Mouse (Mus musculus): ENCODE results near the gene Tcf7l1. TPM values are rescaled to one million over a fixed set of nuclear protein-coding genes. Genes with fewer than 3 reads are reported as not detected.

The Tcf7l1 gene
- polyA plus RNA-seq, 1 experiment from 2014 or later, result 37.1 TPM

GRCm38 (mm10) chr6:72740596-72741421, 48.2 kb downstream of the Tcf7l1 start:
- H3K9me3 ChIP-seq, result no peaks in the 10 kb centered on the region
- no peak for DNase-seq (ENCODE audit: low spot score)
- no peak overlapping the region; the same call in 1 of the 2 replicates for H3K27ac ChIP-seq (replicated peaks)
- peaks cover 62% of the 10 kb centered on the region for H3K4me1 ChIP-seq
- no peak overlapping the region for H3K4me3 ChIP-seq
- no peaks in the 10 kb centered on the region for H3K27me3 ChIP-seq (replicated peaks; ENCODE audit: low read depth, poor library complexity, severe bottlenecking)
- WGBS, result 79% methylated on average over 20 of the region's 20 CpGs
- H3K36me3 ChIP-seq (replicated peaks), result peaks cover 50% of the 10 kb centered on the region

GRCm38 (mm10) chr6:72736872-72737271, 52.2 kb downstream of the Tcf7l1 start:
- 81% methylated on average over 11 of the region's 11 CpGs for WGBS
- Histone ChIP-seq H3K27me3 (replicated peaks; ENCODE audit: low read depth, poor library complexity, severe bottlenecking) (no peaks in the 10 kb centered on the region), H3K36me3 (replicated peaks) (peaks cover 56% of the 10 kb centered on the region), H3K9me3 (peaks cover 4% of the 10 kb centered on the region; the same call in 1 of the 2 replicates), H3K4me3 (no peak overlapping the region), H3K4me1 (peaks cover 59% of the 10 kb centered on the region), H3K27ac (replicated peaks) (0 out of 2 replicates have a peak overlapping the region, but pooled peaks have one; percentile 32)
- DNase-seq (ENCODE audit: low spot score), result no peak

GRCm38 (mm10) chr6:72735206-72735605, 53.8 kb downstream of the Tcf7l1 start:
- Histone ChIP-seq H3K27me3 (replicated peaks; ENCODE audit: low read depth, poor library complexity, severe bottlenecking) (no peaks in the 10 kb centered on the region), H3K9me3 (peaks cover 4% of the 10 kb centered on the region; the same call in 1 of the 2 replicates), H3K4me1 (peaks cover 62% of the 10 kb centered on the region), H3K27ac (replicated peaks) (peak overlapping the region; percentile 51; the same call in 1 of the 2 replicates), H3K36me3 (replicated peaks) (peaks cover 48% of the 10 kb centered on the region), H3K4me3 (no peak overlapping the region)
- DNase-seq (ENCODE audit: low spot score), result peak; percentile 69
- 28% methylated on average over 12 of the region's 12 CpGs for whole genome bisulfite sequencing

GRCm38 (mm10) chr6:72733375-72733774, 55.7 kb downstream of the Tcf7l1 start:
- peaks cover 4% of the 10 kb centered on the region; the same call in 1 of the 2 replicates for H3K9me3 ChIP-seq
- no peak for DNase-seq (ENCODE audit: low spot score)
- H3K4me1 ChIP-seq, result peaks cover 80% of the 10 kb centered on the region
- peaks cover 31% of the 10 kb centered on the region for H3K36me3 ChIP-seq (replicated peaks)
- H3K27me3 ChIP-seq (replicated peaks; ENCODE audit: low read depth, poor library complexity, severe bottlenecking), result no peaks in the 10 kb centered on the region
- no peak overlapping the region for H3K4me3 ChIP-seq
- WGBS, result 92% methylated on average over 3 of the region's 3 CpGs
- H3K27ac ChIP-seq (replicated peaks), result no peak overlapping the region

GRCm38 (mm10) chr6:72732109-72732508, 56.9 kb downstream of the Tcf7l1 start:
- peaks cover 19% of the 10 kb centered on the region for H3K36me3 ChIP-seq (replicated peaks)
- WGBS, result 75% methylated on average over 4 of the region's 4 CpGs
- peaks cover 4% of the 10 kb centered on the region; the same call in 1 of the 2 replicates for H3K9me3 ChIP-seq
- H3K4me1 ChIP-seq, result peaks cover 77% of the 10 kb centered on the region
- no peak overlapping the region for H3K27ac ChIP-seq (replicated peaks)
- H3K27me3 ChIP-seq (replicated peaks; ENCODE audit: low read depth, poor library complexity, severe bottlenecking), result no peaks in the 10 kb centered on the region
- no peak for DNase-seq (ENCODE audit: low spot score)
- H3K4me3 ChIP-seq, result no peak overlapping the region

GRCm38 (mm10) chr6:72730560-72730849, 58.5 kb downstream of the Tcf7l1 start:
- peaks cover 64% of the 10 kb centered on the region for H3K4me1 ChIP-seq
- peak; percentile 68 for DNase-seq (ENCODE audit: low spot score)
- H3K36me3 ChIP-seq (replicated peaks), result peaks cover 10% of the 10 kb centered on the region
- WGBS, result 16% methylated on average over 8 of the region's 8 CpGs
- no peaks in the 10 kb centered on the region for H3K27me3 ChIP-seq (replicated peaks; ENCODE audit: low read depth, poor library complexity, severe bottlenecking)
- H3K27ac ChIP-seq (replicated peaks), result peak overlapping the region; percentile 79
- peaks cover 4% of the 10 kb centered on the region; the same call in 1 of the 2 replicates for H3K9me3 ChIP-seq
- H3K4me3 ChIP-seq, result 0 out of 2 replicates have a peak overlapping the region, but pooled peaks have one; percentile 21

- H3K36me3 ChIP-seq (replicated peaks), result peaks cover 10% of the 10 kb centered on the region
- DNase-seq (ENCODE audit: low spot score), result no peak
- peaks cover 64% of the 10 kb centered on the region for H3K4me1 ChIP-seq
- no peaks in the 10 kb centered on the region for H3K27me3 ChIP-seq (replicated peaks; ENCODE audit: low read depth, poor library complexity, severe bottlenecking)
- peaks cover 4% of the 10 kb centered on the region; the same call in 1 of the 2 replicates for H3K9me3 ChIP-seq
- H3K4me3 ChIP-seq, result no peak overlapping the region
- 50% methylated on average over 14 of the region's 14 CpGs for WGBS
- H3K27ac ChIP-seq (replicated peaks), result peak overlapping the region; percentile 79
These were observed 59.1 kb downstream of the Tcf7l1 start for GRCm38 (mm10) chr6:72729831-72730559.

GRCm38 (mm10) chr6:72727826-72728225, 61.2 kb downstream of the Tcf7l1 start:
- DNase-seq (ENCODE audit: low spot score), result no peak

GRCm38 (mm10) chr6:72724494-72725180, 64.4 kb downstream of the Tcf7l1 start:
- no peak for DNase-seq (ENCODE audit: low spot score)
- H3K36me3 ChIP-seq (replicated peaks), result no peaks in the 10 kb centered on the region; the same call in 1 of the 2 replicates
- peaks cover 76% of the 10 kb centered on the region for H3K4me1 ChIP-seq
- no peak overlapping the region for H3K4me3 ChIP-seq
- H3K27ac ChIP-seq (replicated peaks), result peak overlapping the region; percentile 42
- WGBS, result 48% methylated on average over 8 of the region's 8 CpGs
- no peaks in the 10 kb centered on the region for H3K9me3 ChIP-seq
- no peaks in the 10 kb centered on the region for H3K27me3 ChIP-seq (replicated peaks; ENCODE audit: low read depth, poor library complexity, severe bottlenecking)

More at GRCm38 (mm10) chr6:72727826-72728225, 61.2 kb downstream of the Tcf7l1 start:
- H3K4me3 ChIP-seq, result no peak overlapping the region
- 49% methylated on average over 6 of the region's 6 CpGs for WGBS
- H3K4me1 ChIP-seq, result peaks cover 76% of the 10 kb centered on the region
- peak overlapping the region; percentile 65 for H3K27ac ChIP-seq (replicated peaks)
- H3K36me3 ChIP-seq (replicated peaks), result peaks cover 3% of the 10 kb centered on the region
- H3K9me3 ChIP-seq, result peaks cover 1% of the 10 kb centered on the region; the same call in 1 of the 2 replicates
- no peaks in the 10 kb centered on the region for H3K27me3 ChIP-seq (replicated peaks; ENCODE audit: low read depth, poor library complexity, severe bottlenecking)

- 79% methylated on average over 15 of the region's 15 CpGs for WGBS
- Histone ChIP-seq H3K27me3 (replicated peaks; ENCODE audit: low read depth, poor library complexity, severe bottlenecking) (no peaks in the 10 kb centered on the region), H3K4me1 (peaks cover 71% of the 10 kb centered on the region), H3K4me3 (no peak overlapping the region), H3K9me3 (no peaks in the 10 kb centered on the region), H3K27ac (replicated peaks) (peak overlapping the region; percentile 42), H3K36me3 (replicated peaks) (no peaks in the 10 kb centered on the region; the same call in 1 of the 2 replicates)
- no peak for DNase-seq (ENCODE audit: low spot score)
These were observed 65.2 kb downstream of the Tcf7l1 start for GRCm38 (mm10) chr6:72723731-72724385.

- Histone ChIP-seq H3K27ac (replicated peaks) (no peak overlapping the region), H3K4me1 (peaks cover 63% of the 10 kb centered on the region), H3K4me3 (no peak overlapping the region), H3K27me3 (replicated peaks; ENCODE audit: low read depth, poor library complexity, severe bottlenecking) (no peaks in the 10 kb centered on the region), H3K9me3 (no peaks in the 10 kb centered on the region), H3K36me3 (replicated peaks) (peaks cover 3% of the 10 kb centered on the region; the same call in 1 of the 2 replicates)
- no peak for DNase-seq (ENCODE audit: low spot score)
- WGBS, result 89% methylated on average over 4 of the region's 4 CpGs
These were observed 65.9 kb downstream of the Tcf7l1 start for GRCm38 (mm10) chr6:72723143-72723542.

GRCm38 (mm10) chr6:72720852-72721251, 68.2 kb downstream of the Tcf7l1 start:
- 88% methylated on average over 3 of the region's 3 CpGs for WGBS
- no peak overlapping the region for H3K27ac ChIP-seq (replicated peaks)
- no peak for DNase-seq (ENCODE audit: low spot score)

More at GRCm38 (mm10) chr6:72720852-72721251, 68.2 kb downstream of the Tcf7l1 start:
- Histone ChIP-seq H3K4me3 (no peak overlapping the region), H3K4me1 (peaks cover 57% of the 10 kb centered on the region), H3K27me3 (replicated peaks; ENCODE audit: low read depth, poor library complexity, severe bottlenecking) (no peaks in the 10 kb centered on the region), H3K9me3 (no peaks in the 10 kb centered on the region), H3K36me3 (replicated peaks) (peaks cover 23% of the 10 kb centered on the region)
